Mouse (Mus musculus): ENCODE results near the gene Scgb2b11. TPM values are rescaled to one million over a fixed set of nuclear protein-coding genes. Genes with fewer than 3 reads are reported as not detected.
"Not testable (repeated sequence)": the region's sequence is repeated elsewhere in the genome, so short reads cannot be mapped to it uniquely, and the experiment has no call there.

Gene Scgb2b11
- polyA plus RNA-seq (2014; fragmentation: Nextera tagmentation; extraction: Ambion mirVana) = not detected in 2 replicates

DNA sequence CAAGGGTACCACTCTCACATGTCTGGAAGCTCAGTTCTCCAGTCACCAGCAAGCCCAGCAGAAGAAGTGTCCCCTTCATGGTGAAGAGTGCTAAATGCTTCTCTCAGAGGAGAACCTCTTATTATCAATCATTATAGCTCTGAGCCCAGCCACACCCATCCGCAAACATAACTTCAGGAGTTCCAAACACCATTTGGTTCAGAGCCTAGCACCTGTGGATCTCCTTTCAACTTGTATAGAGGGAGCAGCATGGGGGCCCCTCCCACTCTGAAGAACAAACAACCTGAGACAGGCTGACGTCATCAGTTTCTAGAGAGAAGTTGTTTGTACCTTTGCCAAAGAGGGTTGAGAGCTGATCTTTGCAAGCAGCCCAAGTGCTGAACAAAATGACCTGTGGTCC is at the start of gene Scgb2b11:
Scgb2b11 (minus strand) TSS at position 101 of the 400 bp plus-strand sequence.
- not testable (repeated sequence) for ATAC-seq (ENCODE audit: insufficient number of reproducible peaks, insufficient read depth, low FRiP score, low read depth); H3K9me3 ChIP-seq (ENCODE audit: control insufficient read depth, low read depth, low read length); H3K27ac ChIP-seq (ENCODE audit: low read length); H3K4me2 ChIP-seq (replicated peaks; ENCODE audit: low read depth, low read length); H3K36me3 ChIP-seq (ENCODE audit: control insufficient read depth, insufficient read depth, low read length); H3K4me1 ChIP-seq (ENCODE audit: control insufficient read depth, insufficient read depth, low read length); H3K27me3 ChIP-seq (ENCODE audit: control insufficient read depth, insufficient read depth, low read length); H3K4me3 ChIP-seq (ENCODE audit: low read depth, low read length); H3K9ac ChIP-seq (replicated peaks; ENCODE audit: low read depth, low read length)
- WGBS = 71% methylated on average over 2 of the region's 2 CpGs

- not testable (repeated sequence) for H3K4me3 ChIP-seq (ENCODE audit: low read depth, low read length); H3K27me3 ChIP-seq (ENCODE audit: control insufficient read depth, insufficient read depth, low read length); H3K4me1 ChIP-seq (ENCODE audit: control insufficient read depth, insufficient read depth, low read length); H3K4me2 ChIP-seq (replicated peaks; ENCODE audit: low read depth, low read length); H3K9ac ChIP-seq (replicated peaks; ENCODE audit: low read depth, low read length); H3K27ac ChIP-seq (ENCODE audit: low read length); ATAC-seq (ENCODE audit: insufficient number of reproducible peaks, insufficient read depth, low FRiP score, low read depth); H3K36me3 ChIP-seq (ENCODE audit: control insufficient read depth, insufficient read depth, low read length); H3K9me3 ChIP-seq (ENCODE audit: control insufficient read depth, low read depth, low read length)
- no CpG with 5 or more reads among the region's 2 CpGs for WGBS
These were observed 11.6 kb upstream of the Scgb2b11 start, which contains the start of gene Scgb1b11 for GRCm38 (mm10) chr7:32222540-32222939. Scgb1b11 (plus strand) TSS chr7:32222840.

Other genes with a start within 250 kb of the Scgb2b11 start
- not detected in 2 replicates for gene Scgb1b10, start 110.3 kb downstream of the Scgb2b11 start, polyA plus RNA-seq (2014; fragmentation: Nextera tagmentation; extraction: Ambion mirVana)
- gene Scgb1b11, start 11.7 kb upstream of the Scgb2b11 start, polyA plus RNA-seq (2014; fragmentation: Nextera tagmentation; extraction: Ambion mirVana) = not detected in 2 replicates
- not detected in 2 replicates for gene Scgb2b12, start 116.1 kb upstream of the Scgb2b11 start, polyA plus RNA-seq (2014; fragmentation: Nextera tagmentation; extraction: Ambion mirVana)
- gene Scgb1b12, start 123.0 kb upstream of the Scgb2b11 start, polyA plus RNA-seq (2014; fragmentation: Nextera tagmentation; extraction: Ambion mirVana) = not detected in 2 replicates
- not detected in 2 replicates for gene Scgb1b29, start 230.4 kb upstream of the Scgb2b11 start, polyA plus RNA-seq (2014; fragmentation: Nextera tagmentation; extraction: Ambion mirVana)